Mouse (Mus musculus): ENCODE results near the gene Catip.

The Catip gene

DNA sequence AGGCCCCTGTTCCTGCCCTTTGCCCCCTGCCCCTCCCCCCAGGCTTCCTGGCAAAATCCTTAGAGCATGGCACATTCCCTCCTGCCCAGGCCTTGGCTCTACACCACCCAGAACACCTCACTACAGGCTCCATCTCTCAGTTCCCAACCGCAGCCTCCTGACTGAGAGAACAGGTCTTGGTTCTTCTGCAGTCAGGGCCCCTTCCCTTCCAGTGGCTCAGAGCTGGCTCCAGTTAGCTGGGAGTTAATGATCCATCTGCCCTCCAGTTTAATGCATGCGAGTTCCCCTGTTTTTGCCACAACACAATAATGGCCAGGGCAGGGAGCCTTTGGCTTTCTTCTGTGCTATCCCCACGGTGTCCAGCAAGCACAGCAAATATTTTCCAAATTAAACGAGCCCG lies 18.7 kb upstream of the Catip start:
- no peak for DNase-seq (ENCODE audit: low spot score in 2 of 2)

DNA sequence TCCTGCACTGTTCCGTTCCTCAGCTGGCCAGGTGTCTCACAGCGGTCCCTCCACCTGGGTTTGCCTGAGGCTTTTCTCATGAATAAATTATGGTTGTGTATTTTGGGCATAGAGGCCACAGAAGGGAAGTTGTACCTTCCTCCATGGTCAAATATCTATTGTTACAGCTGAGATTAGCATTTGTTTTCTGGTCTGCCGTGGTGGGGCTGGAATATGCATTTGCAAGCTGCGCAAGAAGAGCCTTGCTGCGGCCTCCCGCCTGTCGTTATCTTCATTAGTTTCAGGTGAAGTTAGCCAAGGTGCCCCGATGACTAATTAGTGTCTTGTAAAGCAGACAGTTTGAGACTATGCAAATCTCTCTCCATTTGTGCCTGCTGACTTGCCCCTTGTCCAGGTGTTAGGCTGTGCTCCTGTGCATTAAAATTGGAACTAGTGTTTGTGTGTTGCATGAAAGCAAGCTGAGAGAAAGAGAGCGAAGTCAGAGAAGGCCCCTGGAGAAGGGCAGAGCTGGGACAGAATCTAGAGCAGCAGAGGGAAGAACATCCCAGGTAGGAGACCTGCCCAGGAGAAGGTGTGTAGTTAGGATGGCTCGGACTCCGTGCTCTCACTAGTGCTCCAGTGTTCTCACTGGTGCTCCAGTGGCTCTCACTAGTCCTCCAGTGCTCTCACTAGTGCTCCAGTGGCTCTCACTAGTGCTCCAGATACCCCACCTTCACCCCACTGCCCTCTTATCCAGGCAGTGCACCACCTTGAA lies 17.6 kb upstream of the Catip start:
- no peak for DNase-seq (ENCODE audit: low spot score in 2 of 2)

GRCm38 (mm10) chr1:74351185-74351769 lies 10.6 kb upstream of the Catip start:
- DNase-seq (ENCODE audit: low spot score in 2 of 2): no peak

GRCm38 (mm10) chr1:74352532-74353096 lies 9.3 kb upstream of the Catip start:
- no peak for DNase-seq (ENCODE audit: low spot score in 2 of 2)

DNA sequence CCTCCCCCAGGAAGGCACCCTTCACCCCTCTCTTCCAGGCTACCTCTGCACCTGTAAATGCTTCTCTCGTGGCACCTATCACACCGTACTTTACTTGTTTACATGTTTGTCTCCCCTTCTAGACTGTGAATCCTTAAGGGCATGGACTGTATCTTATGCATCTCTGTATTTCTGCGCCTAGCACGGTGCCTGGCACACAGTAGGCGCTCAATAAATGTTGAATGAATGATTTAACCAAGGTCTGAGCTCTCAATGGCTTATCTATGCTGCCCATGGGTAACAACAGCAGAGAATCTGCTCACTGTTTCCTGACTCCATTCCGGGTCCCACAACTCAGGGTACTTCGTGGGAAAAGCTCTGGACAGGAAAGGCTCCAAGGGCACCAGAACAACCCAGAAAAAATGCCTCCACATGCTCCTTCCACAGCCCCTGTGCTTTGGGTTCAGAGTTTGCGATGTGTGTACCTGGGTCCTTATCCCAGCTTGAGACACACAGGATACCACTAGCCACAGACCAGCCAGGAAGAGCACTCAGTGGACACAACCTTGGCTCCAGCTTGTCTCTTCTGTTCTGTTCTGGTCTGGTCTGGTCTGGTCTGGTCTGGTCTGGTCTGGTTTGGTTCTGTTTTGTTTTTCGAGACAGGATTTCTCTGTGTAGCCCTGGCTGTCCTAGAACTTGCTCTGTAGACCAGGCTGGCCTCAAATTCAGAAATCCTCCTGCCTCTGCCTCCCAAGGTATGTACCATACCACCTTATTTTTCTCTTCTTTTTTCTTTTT lies 8.3 kb upstream of the Catip start:
- DNase-seq (ENCODE audit: low spot score in 2 of 2): no peak

GRCm38 (mm10) chr1:74357531-74357930 lies 4.4 kb upstream of the Catip start:
- no peak for DNase-seq (ENCODE audit: low spot score in 2 of 2)

DNA sequence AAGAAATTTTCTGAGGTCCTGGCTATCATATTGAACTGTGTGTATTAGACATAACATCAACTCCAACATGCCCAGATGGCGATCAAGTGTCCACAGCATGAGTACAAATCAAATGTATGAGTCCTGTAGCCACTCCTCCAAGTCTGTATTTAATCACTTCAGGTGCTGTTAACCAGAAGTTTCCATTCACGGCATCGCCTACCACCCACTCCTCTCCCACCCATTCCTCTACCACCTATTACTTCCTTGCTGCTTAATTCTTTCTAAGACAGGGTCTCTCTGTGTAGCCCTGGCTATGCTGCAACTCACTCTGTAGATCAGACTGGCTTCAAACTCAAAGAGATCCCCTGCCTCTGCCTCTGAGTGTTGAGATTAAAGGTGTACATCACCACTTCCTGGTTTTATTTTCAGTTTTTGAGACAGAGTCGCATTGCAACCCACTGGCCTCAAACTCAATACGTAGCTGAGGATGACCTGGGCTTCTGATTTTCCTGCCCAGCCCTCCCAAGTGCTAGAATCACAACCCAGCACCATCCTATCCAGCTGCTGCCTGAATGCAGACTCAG lies 1.9 kb upstream of the Catip start:
- no peak for DNase-seq (ENCODE audit: low spot score in 2 of 2)

GRCm38 (mm10) chr1:74362325-74363229 lies 669 bp downstream of the Catip start:
- no peak for DNase-seq (ENCODE audit: low spot score in 2 of 2)

DNA sequence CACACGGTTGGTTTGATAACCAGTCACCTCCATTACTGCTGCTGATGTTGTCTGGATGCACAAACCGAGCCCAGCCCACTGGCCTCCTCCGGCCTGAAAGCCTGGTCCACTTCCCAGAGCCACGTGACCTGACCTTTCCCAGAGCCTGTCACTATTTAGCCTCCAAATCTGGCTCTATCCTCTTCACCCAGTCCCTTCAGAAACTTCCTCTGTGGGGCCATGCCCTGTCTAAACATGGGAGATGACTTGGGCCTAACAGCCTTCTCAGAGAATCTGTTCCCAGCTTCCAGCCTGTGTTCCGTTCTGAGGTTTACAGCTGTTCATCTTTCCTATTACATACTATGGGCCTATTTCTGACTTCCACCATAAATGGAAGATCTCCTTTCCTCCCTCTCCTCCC lies 1.5 kb downstream of the Catip start:
- no peak for DNase-seq (ENCODE audit: low spot score in 2 of 2)

GRCm38 (mm10) chr1:74364270-74364669 lies 2.4 kb downstream of the Catip start:
- no peak for DNase-seq (ENCODE audit: low spot score in 2 of 2)

- DNase-seq (ENCODE audit: low spot score in 2 of 2): no peak
These were observed 6.2 kb downstream of the Catip start for GRCm38 (mm10) chr1:74367886-74368645.

GRCm38 (mm10) chr1:74370040-74370439 lies 8.1 kb downstream of the Catip start:
- no peak for DNase-seq (ENCODE audit: low spot score in 2 of 2)

GRCm38 (mm10) chr1:74373372-74373771 lies 11.5 kb downstream of the Catip start:
- no peak for DNase-seq (ENCODE audit: low spot score in 2 of 2)

DNA sequence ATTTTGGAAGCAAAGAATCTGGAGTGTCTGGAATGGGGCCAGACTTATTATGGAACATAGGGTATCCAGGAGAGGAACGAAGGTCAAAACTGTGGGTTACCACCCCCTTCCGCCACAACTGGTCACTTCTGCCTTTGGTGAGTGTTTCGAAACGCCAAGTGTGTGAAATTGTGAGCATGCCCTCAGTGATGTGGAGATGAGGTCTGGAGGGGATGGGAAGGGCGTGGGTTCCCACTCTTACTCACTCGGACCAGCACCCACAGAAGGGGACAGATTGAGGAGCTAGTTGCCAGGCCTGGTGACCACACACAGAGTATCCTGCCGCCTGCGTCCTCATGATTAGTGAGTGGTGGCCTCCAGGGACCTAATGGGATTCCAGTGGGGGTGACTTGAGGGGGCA lies 13.1 kb downstream of the Catip start, which contains the start of gene Slc11a1:
Gene Slc11a1, plus strand, starts transcription at position 216 of the 400 bp plus-strand sequence.
- no peak for DNase-seq (ENCODE audit: low spot score in 2 of 2)

GRCm38 (mm10) chr1:74375561-74375960 lies 13.7 kb downstream of the Catip start:
- DNase-seq (ENCODE audit: low spot score in 2 of 2): no peak

- no peak for DNase-seq (ENCODE audit: low spot score in 2 of 2)
These were observed 14.5 kb downstream of the Catip start for GRCm38 (mm10) chr1:74376396-74376795.

GRCm38 (mm10) chr1:74379058-74379504 lies 17.2 kb downstream of the Catip start:
- DNase-seq (ENCODE audit: low spot score in 2 of 2): no peak

DNA sequence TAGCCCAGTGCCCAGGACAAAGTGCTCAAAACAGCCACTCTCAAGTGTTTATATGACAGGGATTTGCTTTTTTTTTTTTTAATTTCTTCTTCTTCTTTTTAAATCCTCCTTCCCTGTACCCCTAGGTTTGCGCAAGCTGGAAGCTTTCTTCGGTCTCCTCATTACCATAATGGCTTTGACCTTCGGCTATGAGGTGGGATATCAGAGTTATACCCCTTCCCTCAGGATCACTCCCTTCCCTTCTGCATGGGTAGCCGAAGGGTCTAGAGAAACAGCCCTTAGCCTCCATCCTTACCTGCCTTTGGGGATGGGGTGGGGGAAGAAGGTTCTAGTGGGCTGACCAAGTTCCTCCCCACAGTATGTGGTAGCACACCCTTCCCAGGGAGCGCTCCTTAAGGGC lies 18.6 kb downstream of the Catip start:
- no peak for DNase-seq (ENCODE audit: low spot score in 2 of 2)

DNA sequence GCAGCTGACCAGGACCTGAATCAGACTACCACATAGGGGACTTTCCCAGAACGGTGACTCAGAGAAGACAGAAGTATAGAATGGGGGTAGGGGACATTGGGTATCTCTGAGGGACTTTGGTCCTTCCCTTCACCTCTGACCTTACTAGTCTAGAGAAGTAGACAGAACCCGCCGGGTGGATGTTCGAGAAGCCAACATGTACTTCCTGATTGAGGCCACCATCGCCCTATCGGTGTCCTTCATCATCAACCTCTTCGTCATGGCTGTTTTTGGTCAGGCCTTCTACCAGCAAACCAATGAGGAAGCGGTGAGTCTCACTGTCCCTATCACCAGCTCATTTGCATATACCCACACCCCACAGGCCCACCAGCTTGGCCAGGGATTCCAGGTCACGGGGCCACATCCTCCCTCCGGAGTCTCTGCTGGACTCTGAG lies 19.7 kb downstream of the Catip start:
- DNase-seq (ENCODE audit: low spot score in 2 of 2): no peak

DNA sequence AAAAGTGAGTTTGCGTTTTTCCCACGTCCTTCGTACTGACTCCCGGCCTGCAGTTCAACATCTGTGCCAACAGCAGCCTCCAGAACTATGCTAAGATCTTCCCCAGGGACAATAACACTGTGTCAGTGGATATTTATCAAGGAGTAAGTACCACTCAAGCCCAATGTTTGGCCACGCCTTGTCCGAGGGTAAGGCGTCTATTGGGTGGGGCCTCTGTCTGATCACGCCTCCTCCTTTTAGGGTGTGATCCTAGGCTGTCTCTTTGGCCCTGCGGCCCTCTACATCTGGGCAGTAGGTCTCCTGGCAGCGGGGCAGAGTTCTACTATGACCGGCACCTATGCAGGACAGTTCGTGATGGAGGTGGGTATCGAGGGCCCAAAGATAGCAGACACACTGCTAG lies 21.5 kb downstream of the Catip start:
- DNase-seq (ENCODE audit: low spot score in 2 of 2): no peak
